Mouse (Mus musculus): ENCODE measurements at regions not wholly inside any gene's neighbourhood (a gene's known extent, or its start where the extent isn't known, plus 50 kb on each side); places are given as distances from the start of the nearest gene placed in this dataset.
A peak's percentile ranks its signal among the peaks of the same experiment; 100 is the strongest.

GRCm38 (mm10) chr15:97461060-97461459 lies 214.0 kb upstream of the Amigo2 start:
- DNase-seq (ENCODE audit: low spot score in 2 of 2) = peak in 1 of 2 experiments; percentile 1

GRCm38 (mm10) chr15:97460360-97460719 lies 213.3 kb upstream of the Amigo2 start:
- DNase-seq (ENCODE audit: low spot score in 2 of 2) = peak in 1 of 2 experiments; percentile 28

- DNase-seq (ENCODE audit: low spot score in 2 of 2) = peak in 1 of 2 experiments; percentile 35
These were observed 212.7 kb upstream of the Amigo2 start for GRCm38 (mm10) chr15:97459606-97460359.

GRCm38 (mm10) chr15:97458748-97459221 lies 211.7 kb upstream of the Amigo2 start:
- peak in 1 of 2 experiments; percentile 58 for DNase-seq (ENCODE audit: low spot score in 2 of 2)

GRCm38 (mm10) chr15:97458139-97458747 lies 211.2 kb upstream of the Amigo2 start:
- DNase-seq (ENCODE audit: low spot score in 2 of 2) = peak in 1 of 2 experiments; percentile 33

GRCm38 (mm10) chr15:97457468-97457867 lies 210.4 kb upstream of the Amigo2 start:
- DNase-seq (ENCODE audit: low spot score in 2 of 2) = peak in 1 of 2 experiments; percentile 5

GRCm38 (mm10) chr15:97456991-97457390 lies 209.9 kb upstream of the Amigo2 start:
- no peak for DNase-seq (ENCODE audit: low spot score in 2 of 2)

- DNase-seq (ENCODE audit: low spot score in 2 of 2) = no peak
These were observed 208.6 kb upstream of the Amigo2 start for GRCm38 (mm10) chr15:97455672-97456071.

- DNase-seq (ENCODE audit: low spot score in 2 of 2) = no peak
These were observed 202.6 kb upstream of the Amigo2 start for GRCm38 (mm10) chr15:97449724-97450123.

- DNase-seq (ENCODE audit: low spot score in 2 of 2) = no peak
These were observed 201.9 kb upstream of the Amigo2 start for GRCm38 (mm10) chr15:97449001-97449400.

- DNase-seq (ENCODE audit: low spot score in 2 of 2) = no peak
These were observed 201.3 kb upstream of the Amigo2 start for GRCm38 (mm10) chr15:97448243-97448880.

GRCm38 (mm10) chr15:97446181-97446580 lies 199.1 kb upstream of the Amigo2 start:
- no peak for DNase-seq (ENCODE audit: low spot score in 2 of 2)

- no peak for DNase-seq (ENCODE audit: low spot score in 2 of 2)
These were observed 191.2 kb upstream of the Amigo2 start for GRCm38 (mm10) chr15:97438235-97438760.

Data from urinary bladder, postnatal 4 days (tissue).